Mouse (Mus musculus): ENCODE measurements around the gene Ly86. TPM values are rescaled to one million over a fixed set of nuclear protein-coding genes. Genes with fewer than 3 reads are reported as not detected.

The Ly86 gene
- polyA plus RNA-seq, 1 experiment from 2014 or later = 5.4 TPM

DNA sequence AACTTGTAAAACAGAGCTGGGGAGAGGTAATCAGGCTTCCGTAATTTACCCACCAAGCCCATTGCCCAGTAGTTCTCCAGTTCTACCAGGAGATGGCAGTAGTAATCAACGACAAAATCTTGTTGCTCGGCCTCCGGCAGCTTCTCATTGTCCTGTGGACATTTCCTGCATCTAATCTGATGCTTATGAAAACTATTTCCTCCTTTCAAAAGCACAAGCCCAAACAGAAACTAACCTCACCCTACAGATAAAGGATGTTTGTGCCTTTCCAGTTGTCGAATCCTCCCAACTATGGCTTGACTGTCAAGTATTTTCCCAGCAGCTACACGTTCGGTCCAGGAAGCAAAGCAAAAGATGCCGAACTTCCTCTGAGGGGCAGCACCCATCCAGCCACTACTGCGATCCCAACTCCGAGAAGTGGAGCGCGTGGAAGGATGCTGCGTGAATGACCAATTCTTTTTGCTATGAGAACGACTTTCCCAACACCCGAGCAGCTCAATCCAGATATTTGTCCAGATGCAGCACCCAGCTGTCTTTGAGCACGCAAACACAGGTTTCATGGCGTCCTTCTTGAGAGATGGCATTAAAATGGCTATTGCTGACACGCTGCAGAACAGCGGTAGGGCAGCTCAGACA, 89.2 kb downstream of the Ly86 start:
- Histone ChIP-seq H3K4me3 (peak overlapping the region; percentile 40), H3K9me3 (0 out of 2 replicates have a peak, but pooled peaks cover 2% of the 10 kb centered on the region), H3K36me3 (no peaks in the 10 kb centered on the region), H3K27me3 (peaks cover 28% of the 10 kb centered on the region), H3K4me2 (replicated peaks) (peak overlapping the region; percentile 73), H3K4me1 (0 out of 2 replicates have a peak, but pooled peaks cover 5% of the 10 kb centered on the region), H3K9ac (peak overlapping the region; percentile 33; the same call in 1 of the 2 replicates), H3K27ac (no peak overlapping the region)
- 1% methylated on average over 19 of the region's 19 CpGs for WGBS
- ATAC-seq (ENCODE audit: insufficient number of reproducible peaks, insufficient read depth, low FRiP score, low TSS enrichment) = no peak

DNA sequence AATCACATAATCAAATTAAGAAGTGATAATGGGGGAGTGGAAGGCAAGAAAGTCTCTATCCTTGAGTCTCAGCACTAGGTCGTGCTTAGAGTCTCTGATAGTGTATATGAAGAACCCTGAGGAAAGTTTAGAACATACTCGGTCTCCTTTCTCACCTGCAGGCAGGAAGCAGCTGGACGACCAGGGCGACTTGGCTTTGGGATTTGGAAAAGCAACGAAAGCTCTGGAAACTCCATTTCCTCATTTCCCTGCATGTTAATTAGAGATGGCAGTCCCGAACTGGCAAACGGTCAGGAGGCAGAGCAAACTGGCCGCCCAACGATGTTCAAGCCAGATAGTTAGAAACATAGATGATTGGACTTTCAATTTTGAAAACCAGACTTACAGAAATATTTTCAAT, 89.8 kb downstream of the Ly86 start:
- Histone ChIP-seq H3K9me3 (0 out of 2 replicates have a peak, but pooled peaks cover 2% of the 10 kb centered on the region), H3K4me2 (replicated peaks) (peak overlapping the region; percentile 73), H3K36me3 (no peaks in the 10 kb centered on the region), H3K9ac (peak overlapping the region; percentile 33; the same call in 1 of the 2 replicates), H3K27ac (no peak overlapping the region), H3K4me1 (0 out of 2 replicates have a peak, but pooled peaks cover 5% of the 10 kb centered on the region), H3K27me3 (peaks cover 28% of the 10 kb centered on the region), H3K4me3 (peak overlapping the region; percentile 40)
- WGBS = 8% methylated on average over 9 of the region's 9 CpGs
- no peak for ATAC-seq (ENCODE audit: insufficient number of reproducible peaks, insufficient read depth, low FRiP score, low TSS enrichment)

- 6% methylated on average over 18 of the region's 18 CpGs for WGBS
- no peak overlapping the region for H3K4me2 ChIP-seq (replicated peaks)
- H3K4me3 ChIP-seq = no peak overlapping the region
- H3K9ac ChIP-seq = no peak overlapping the region
- H3K4me1 ChIP-seq = peaks cover 16% of the 10 kb centered on the region
- no peaks in the 10 kb centered on the region for H3K36me3 ChIP-seq
- H3K27me3 ChIP-seq = peaks cover 28% of the 10 kb centered on the region
- 0 out of 2 replicates have a peak, but pooled peaks cover 2% of the 10 kb centered on the region for H3K9me3 ChIP-seq
- no peak overlapping the region for H3K27ac ChIP-seq
- ATAC-seq (ENCODE audit: insufficient number of reproducible peaks, insufficient read depth, low FRiP score, low TSS enrichment) = no peak
These were observed 91.4 kb downstream of the Ly86 start for GRCm38 (mm10) chr13:37436267-37437013.

DNA sequence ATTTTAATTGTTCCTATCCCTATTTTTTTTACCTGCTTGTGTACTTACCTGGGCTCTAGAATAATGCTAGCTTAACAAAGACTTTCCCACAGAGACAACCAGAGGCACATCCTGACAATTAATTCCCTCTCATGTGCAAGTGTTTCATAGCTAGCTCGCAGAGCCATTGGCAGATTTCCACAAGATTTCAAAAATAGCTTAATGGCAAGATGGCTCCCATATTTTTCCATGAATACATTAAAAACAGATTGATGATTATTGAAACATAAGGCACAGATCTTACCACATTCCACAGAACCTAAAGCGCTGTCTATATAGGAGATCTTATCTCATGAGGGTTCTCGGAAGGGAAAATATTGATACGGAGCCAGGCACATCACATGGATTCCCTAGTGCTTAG, 93.8 kb downstream of the Ly86 start:
- Histone ChIP-seq H3K27ac (no peak overlapping the region), H3K9ac (no peak overlapping the region), H3K4me3 (no peak overlapping the region), H3K4me1 (peaks cover 17% of the 10 kb centered on the region), H3K36me3 (no peaks in the 10 kb centered on the region), H3K4me2 (replicated peaks) (no peak overlapping the region), H3K27me3 (peaks cover 31% of the 10 kb centered on the region), H3K9me3 (no peaks in the 10 kb centered on the region)
- ATAC-seq (ENCODE audit: insufficient number of reproducible peaks, insufficient read depth, low FRiP score, low TSS enrichment) = no peak
- 86% methylated on average over 4 of the region's 4 CpGs for whole genome bisulfite sequencing

DNA sequence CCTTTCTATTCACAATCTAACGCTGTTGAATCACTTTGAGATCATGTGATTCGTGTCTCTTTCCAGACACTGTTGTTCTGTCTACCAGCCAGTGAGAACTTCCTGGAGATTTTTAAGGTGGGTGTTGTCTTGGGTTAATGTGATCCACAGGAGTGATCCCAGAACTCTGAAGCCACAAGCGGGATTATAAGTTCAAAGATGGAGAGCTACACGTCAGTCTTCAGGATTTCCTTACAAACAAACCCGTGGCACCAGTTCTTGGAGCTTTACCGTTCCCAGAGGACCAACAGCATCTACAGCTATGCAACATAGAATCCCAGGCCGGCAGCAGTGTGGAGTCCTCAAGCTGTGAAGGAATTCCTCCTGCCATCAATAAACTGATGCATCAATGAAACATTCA, 94.5 kb downstream of the Ly86 start:
- Histone ChIP-seq H3K4me3 (no peak overlapping the region), H3K9ac (no peak overlapping the region), H3K36me3 (no peaks in the 10 kb centered on the region), H3K9me3 (no peaks in the 10 kb centered on the region), H3K27me3 (peaks cover 31% of the 10 kb centered on the region), H3K4me1 (peaks cover 17% of the 10 kb centered on the region), H3K27ac (no peak overlapping the region), H3K4me2 (replicated peaks) (no peak overlapping the region)
- no peak for ATAC-seq (ENCODE audit: insufficient number of reproducible peaks, insufficient read depth, low FRiP score, low TSS enrichment)
- WGBS = 66% methylated on average over 7 of the region's 7 CpGs

DNA sequence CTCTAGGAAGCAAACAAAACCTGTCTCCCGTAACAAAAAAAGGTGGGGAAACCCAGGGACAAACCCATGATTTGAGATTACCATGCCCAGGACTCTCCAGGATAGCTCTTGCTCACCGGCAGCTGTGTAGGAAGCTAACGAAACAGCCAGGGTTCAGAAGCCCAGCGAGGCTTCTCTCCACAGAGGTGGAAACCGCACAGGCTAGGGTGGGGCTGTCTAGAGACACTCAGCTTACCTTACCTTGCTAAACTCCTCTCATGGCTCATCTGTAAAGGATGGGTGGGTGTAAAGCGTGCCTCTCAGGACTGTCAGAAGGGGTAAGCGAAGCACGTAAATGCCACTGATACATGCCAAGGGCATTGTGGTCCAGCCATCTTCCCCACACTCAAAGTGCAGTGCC, 94.9 kb downstream of the Ly86 start:
- H3K4me3 ChIP-seq = no peak overlapping the region
- H3K27ac ChIP-seq = no peak overlapping the region
- whole genome bisulfite sequencing = 68% methylated on average over 8 of the region's 8 CpGs
- H3K36me3 ChIP-seq = no peaks in the 10 kb centered on the region
- peaks cover 31% of the 10 kb centered on the region for H3K27me3 ChIP-seq
- H3K9ac ChIP-seq = no peak overlapping the region
- no peaks in the 10 kb centered on the region for H3K9me3 ChIP-seq
- ATAC-seq (ENCODE audit: insufficient number of reproducible peaks, insufficient read depth, low FRiP score, low TSS enrichment) = no peak
- H3K4me1 ChIP-seq = peaks cover 17% of the 10 kb centered on the region
- no peak overlapping the region for H3K4me2 ChIP-seq (replicated peaks)

- Histone ChIP-seq H3K4me3 (no peak overlapping the region), H3K4me1 (peaks cover 17% of the 10 kb centered on the region), H3K27me3 (peaks cover 26% of the 10 kb centered on the region), H3K9ac (no peak overlapping the region), H3K9me3 (no peaks in the 10 kb centered on the region), H3K4me2 (replicated peaks) (no peak overlapping the region), H3K27ac (0 out of 2 replicates have a peak overlapping the region, but pooled peaks have one; percentile 17), H3K36me3 (no peaks in the 10 kb centered on the region)
- WGBS = 48% methylated on average over 11 of the region's 11 CpGs
- no peak for ATAC-seq (ENCODE audit: insufficient number of reproducible peaks, insufficient read depth, low FRiP score, low TSS enrichment)
These were observed 95.7 kb downstream of the Ly86 start for GRCm38 (mm10) chr13:37440593-37441307.

DNA sequence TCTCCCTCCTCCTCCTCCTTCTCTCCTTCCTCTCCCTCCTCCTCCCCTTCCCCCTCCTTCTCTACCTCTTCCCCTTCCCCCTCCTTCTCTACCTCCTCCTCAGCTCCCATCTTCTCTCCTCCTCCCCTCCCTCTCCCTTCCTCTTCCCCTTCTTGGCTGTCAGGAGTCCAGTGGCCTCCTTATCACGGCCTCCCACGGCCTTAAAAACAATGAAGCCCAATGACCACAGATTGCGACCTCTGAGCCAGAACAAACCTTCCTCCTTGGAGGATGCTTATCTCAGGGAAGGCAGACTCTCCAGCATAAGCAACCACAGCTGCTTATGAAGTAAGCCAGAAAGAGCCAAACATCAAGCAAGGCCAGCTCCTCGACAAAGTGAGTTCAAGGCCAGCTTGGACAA, 97.0 kb downstream of the Ly86 start:
- WGBS = 24% methylated on average over 4 of the region's 4 CpGs
- Histone ChIP-seq H3K36me3 (no peaks in the 10 kb centered on the region), H3K27me3 (peaks cover 13% of the 10 kb centered on the region), H3K9ac (no peak overlapping the region), H3K4me2 (replicated peaks) (no peak overlapping the region), H3K9me3 (no peaks in the 10 kb centered on the region), H3K27ac (no peak overlapping the region), H3K4me3 (no peak overlapping the region), H3K4me1 (peaks cover 12% of the 10 kb centered on the region)
- no peak for ATAC-seq (ENCODE audit: insufficient number of reproducible peaks, insufficient read depth, low FRiP score, low TSS enrichment)

GRCm38 (mm10) chr13:37442531-37442930, 97.5 kb downstream of the Ly86 start:
- H3K27me3 ChIP-seq = peaks cover 11% of the 10 kb centered on the region
- H3K4me2 ChIP-seq (replicated peaks) = no peak overlapping the region
- H3K9ac ChIP-seq = no peak overlapping the region
- no peak for ATAC-seq (ENCODE audit: insufficient number of reproducible peaks, insufficient read depth, low FRiP score, low TSS enrichment)
- H3K4me1 ChIP-seq = peaks cover 12% of the 10 kb centered on the region
- 34% methylated on average over 7 of the region's 7 CpGs for WGBS
- H3K36me3 ChIP-seq = no peaks in the 10 kb centered on the region
- no peak overlapping the region for H3K4me3 ChIP-seq
- no peak overlapping the region for H3K27ac ChIP-seq
- H3K9me3 ChIP-seq = no peaks in the 10 kb centered on the region

GRCm38 (mm10) chr13:37446699-37447258, 101.8 kb downstream of the Ly86 start:
- Histone ChIP-seq H3K27me3 (peaks cover 2% of the 10 kb centered on the region; the same call in 1 of the 2 replicates), H3K36me3 (no peaks in the 10 kb centered on the region), H3K4me3 (no peak overlapping the region), H3K4me2 (replicated peaks) (no peak overlapping the region), H3K27ac (no peak overlapping the region), H3K9me3 (no peaks in the 10 kb centered on the region), H3K9ac (no peak overlapping the region), H3K4me1 (no peaks in the 10 kb centered on the region)
- no peak for ATAC-seq (ENCODE audit: insufficient number of reproducible peaks, insufficient read depth, low FRiP score, low TSS enrichment)
- WGBS = 87% methylated on average over 16 of the region's 16 CpGs

GRCm38 (mm10) chr13:37451021-37451420, 106.0 kb downstream of the Ly86 start:
- Histone ChIP-seq H3K36me3 (no peaks in the 10 kb centered on the region), H3K27me3 (no peaks in the 10 kb centered on the region), H3K9ac (no peak overlapping the region), H3K27ac (no peak overlapping the region), H3K4me1 (peaks cover 15% of the 10 kb centered on the region; the same call in 1 of the 2 replicates), H3K4me2 (replicated peaks) (no peak overlapping the region), H3K9me3 (no peaks in the 10 kb centered on the region), H3K4me3 (no peak overlapping the region)
- no peak for ATAC-seq (ENCODE audit: insufficient number of reproducible peaks, insufficient read depth, low FRiP score, low TSS enrichment)
- WGBS = 88% methylated on average over 5 of the region's 5 CpGs
